Mouse (Mus musculus): ENCODE data around the gene Siglech. TPM values are rescaled to one million over a fixed set of nuclear protein-coding genes. Genes with fewer than 3 reads are reported as not detected.

Gene Siglech
- polyA plus RNA-seq (2012; rRNA removed), result 1.3 and 2.1 TPM in 2 replicates

DNA sequence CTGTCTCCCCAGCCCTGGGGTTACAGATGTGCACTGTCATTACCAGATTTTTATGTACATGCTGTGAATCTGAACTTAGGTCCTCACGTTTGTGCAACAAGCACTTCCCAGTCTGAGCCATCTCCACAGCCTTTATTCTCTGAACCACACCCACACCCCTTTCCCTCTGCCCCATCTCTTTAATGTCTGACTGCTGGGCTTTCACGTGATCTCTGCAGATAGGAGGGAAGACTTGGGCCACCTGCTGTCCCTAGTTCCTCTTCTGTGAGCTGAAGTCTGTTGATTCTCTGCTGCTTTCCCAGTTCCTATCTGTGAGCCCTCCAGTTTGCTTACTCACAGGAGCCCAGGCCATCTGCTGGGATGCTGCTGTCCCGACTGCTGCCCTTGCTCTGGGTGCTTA lies at the start of gene Siglech:
Siglech (plus strand) TSS at position 253 of the 400 bp plus-strand sequence.

DNA sequence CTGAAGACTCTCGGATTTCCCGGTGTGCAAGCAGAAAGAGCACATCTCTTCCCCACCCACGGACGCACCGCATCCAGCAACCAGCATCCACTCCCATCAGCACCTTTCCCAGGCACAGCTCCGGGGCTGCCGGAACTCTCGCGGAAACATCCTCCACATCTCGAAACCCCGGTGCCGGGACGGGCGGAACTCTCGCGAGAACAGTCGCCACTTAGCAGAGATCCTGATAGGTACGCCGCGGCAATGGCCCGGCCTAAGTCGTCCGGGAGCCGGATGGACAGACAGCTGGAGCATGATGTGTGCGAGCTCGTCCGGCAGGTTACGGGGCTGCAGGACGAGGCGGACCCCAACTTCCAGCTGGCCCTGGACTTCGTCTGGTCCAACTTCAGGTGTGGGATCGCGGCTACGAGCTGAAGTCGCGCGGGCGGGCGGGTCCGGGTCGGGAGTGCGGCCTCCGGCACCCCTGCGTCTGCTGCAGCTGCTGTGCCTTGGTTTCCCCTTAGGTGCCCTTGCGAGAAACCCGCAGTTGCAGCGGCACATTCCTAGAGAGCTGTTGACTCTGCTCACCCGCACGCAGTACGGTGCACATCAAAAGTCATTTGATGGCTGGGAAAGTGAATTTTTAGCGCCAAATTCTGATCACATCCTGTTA lies 26.1 kb downstream of the Siglech start, which contains the start of gene Tubgcp5:
Tubgcp5 (plus strand) TSS at position 203 of the 652 bp plus-strand sequence.

Other genes with a start within 250 kb of the Siglech start
- 25.3 and 27.3 TPM in 2 replicates for gene Tubgcp5, start 26.0 kb downstream of the Siglech start, polyA plus RNA-seq (2012; rRNA removed)
- gene Cyfip1, start 73.6 kb downstream of the Siglech start, polyA plus RNA-seq (2012; rRNA removed), result 40.4 and 41.5 TPM in 2 replicates
- 23.1 and 25.2 TPM in 2 replicates for gene Nipa2, start 194.3 kb downstream of the Siglech start, polyA plus RNA-seq (2012; rRNA removed)